Mouse (Mus musculus): ENCODE results near the gene Zfp580. TPM values are rescaled to one million over a fixed set of nuclear protein-coding genes. Genes with fewer than 3 reads are reported as not detected.

Zfp580 gene
- total and polyA plus RNA-seq, 3 experiments, result 1.0 to 19.9 TPM; not detected in 1

DNA sequence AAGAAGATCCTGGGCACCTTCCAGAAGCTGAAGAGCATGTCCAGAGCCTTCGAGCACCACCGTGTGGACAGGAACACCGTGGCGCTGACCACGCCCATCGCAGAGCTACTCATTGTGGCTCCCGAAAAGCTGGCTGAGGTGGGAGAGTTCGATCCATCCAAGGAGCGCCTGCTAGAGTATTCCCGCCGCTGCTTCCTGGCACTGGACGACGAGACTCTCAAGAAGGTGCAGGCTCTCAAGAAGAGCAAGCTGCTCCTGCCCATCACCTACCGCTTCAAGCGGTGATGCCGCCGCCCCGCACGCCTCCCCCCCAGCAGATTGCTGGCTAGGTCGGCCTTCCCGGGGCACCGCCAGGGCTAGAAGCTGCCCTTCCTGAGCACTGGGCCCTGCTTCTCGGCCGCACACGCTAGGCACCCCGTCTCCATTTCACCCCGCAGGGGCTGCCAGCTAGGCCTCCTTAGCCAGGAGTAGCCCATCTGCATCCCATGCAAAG, 8.9 kb downstream of the Zfp580 start (continued):
- TF ChIP-seq NELFE (IDR thresholded peaks at IDR 0.05; ENCODE audit: low read depth, low read length), result peak; percentile 47
- no peak for TF ChIP-seq ZKSCAN1 (IDR thresholded peaks at IDR 0.05; ENCODE audit: low read depth, low read length)
- TF ChIP-seq USF1 (IDR thresholded peaks at IDR 0.05; ENCODE audit: low read depth, low read length), result no peak
- no peak for TF ChIP-seq MAFK (IDR thresholded peaks at IDR 0.05; ENCODE audit: borderline replicate concordance, low read depth, low read length)
- no peak for TF ChIP-seq ETS1 (IDR thresholded peaks at IDR 0.05; ENCODE audit: low read depth, low read length)
- peak; percentile 59 for TF ChIP-seq SIN3A (IDR thresholded peaks at IDR 0.05; ENCODE audit: low read length)
- TF ChIP-seq MAX (IDR thresholded peaks at IDR 0.05; ENCODE audit: low read length), result no peak; the same call in 1 of the 2 replicates
- TF ChIP-seq GATA1 (IDR thresholded peaks at IDR 0.05; ENCODE audit: low read depth, low read length), result no peak
- TF ChIP-seq MYB (IDR thresholded peaks at IDR 0.05; ENCODE audit: low read depth, low read length), result no peak
- TF ChIP-seq ZMIZ1 (IDR thresholded peaks at IDR 0.05; ENCODE audit: low read depth, low read length), result no peak
- no peak for TF ChIP-seq UBTF (IDR thresholded peaks at IDR 0.05; ENCODE audit: borderline replicate concordance, insufficient read depth, low read depth, low read length)
- no peak for TF ChIP-seq TAL1 (IDR thresholded peaks at IDR 0.05; ENCODE audit: low read length)
- peak; percentile 66 for TF ChIP-seq SMC3 (IDR thresholded peaks at IDR 0.05; ENCODE audit: low read depth, low read length)
- 0 out of 2 replicates have a peak, but pooled peaks have one; percentile 14 for TF ChIP-seq TCF12 (IDR thresholded peaks at IDR 0.05; ENCODE audit: low read depth, low read length)

DNA sequence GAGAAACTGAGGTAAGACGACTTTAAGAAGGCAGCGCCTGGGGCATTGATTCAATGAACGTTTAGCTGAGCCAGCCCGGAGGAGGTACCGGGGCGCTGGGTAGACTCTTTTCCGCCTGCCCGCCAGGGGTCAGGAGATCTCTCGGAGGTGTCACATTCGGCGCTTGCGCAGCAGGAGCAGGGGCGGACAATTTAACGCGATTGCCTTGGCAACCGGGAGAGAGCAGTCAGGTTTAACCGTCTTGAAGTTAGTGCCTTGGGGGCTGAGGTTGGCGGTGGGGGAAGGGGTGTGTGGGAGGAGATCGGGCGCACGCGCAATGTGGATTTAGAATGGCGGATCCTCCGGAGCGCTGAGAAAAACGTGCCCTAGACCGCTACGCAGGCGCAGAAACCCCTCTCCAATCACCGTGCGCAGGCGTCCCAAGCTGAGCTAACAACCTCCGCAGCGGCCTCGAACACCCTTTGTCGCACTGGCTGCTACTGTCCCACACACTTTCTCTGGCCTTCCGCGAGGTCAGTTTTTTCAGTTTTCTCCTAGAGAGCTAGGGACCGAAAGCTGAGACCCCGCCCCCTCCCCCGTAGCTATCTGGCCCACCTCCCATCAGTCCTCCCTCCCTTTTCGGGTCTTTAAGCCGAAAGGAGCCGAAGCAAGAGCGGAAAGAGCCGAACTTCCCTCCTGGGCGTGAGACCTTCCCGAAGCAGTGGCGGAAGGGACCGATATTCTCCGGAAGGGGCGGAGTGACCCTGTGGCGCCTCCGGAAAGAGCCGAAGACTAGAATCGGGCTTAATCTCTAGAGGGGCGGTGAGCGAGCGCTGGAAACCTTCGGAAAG, 9.8 kb downstream of the Zfp580 start:
- peak; percentile 98 for DNase-seq (ENCODE audit: low read depth, low spot score)
- H3K79me2 ChIP-seq (ENCODE audit: control insufficient read depth, insufficient read depth, low read length, poor library complexity), result peaks cover 42% of the 10 kb centered on the region
- H3K9ac ChIP-seq (ENCODE audit: control insufficient read depth, low read depth, low read length, poor library complexity, severe bottlenecking), result peak overlapping the region; percentile 98
- H3K27ac ChIP-seq (ENCODE audit: control insufficient read depth, low read depth, low read length), result peak overlapping the region; percentile 99
- no peaks in the 10 kb centered on the region for H3K27me3 ChIP-seq (ENCODE audit: control insufficient read depth in 1 of 2, insufficient read depth in 2 of 2, low read length in 2 of 2)
- no peaks in the 10 kb centered on the region for H3K9me3 ChIP-seq (replicated peaks; ENCODE audit: insufficient read depth, low read length)
- H3K4me3 ChIP-seq (ENCODE audit: control insufficient read depth in 1 of 2, insufficient read depth in 1 of 2, low read depth in 2 of 2, low read length in 2 of 2), result peak overlapping the region; percentile 81 to 83
- peaks cover 4 to 23% of the 10 kb centered on the region in 2 experiments for H3K36me3 ChIP-seq (ENCODE audit: control insufficient read depth in 1 of 2, insufficient read depth in 2 of 2, low read length in 2 of 2)
- peaks cover 2 to 22% of the 10 kb centered on the region in 2 experiments for H3K4me1 ChIP-seq (ENCODE audit: control insufficient read depth in 1 of 2, insufficient read depth in 2 of 2, low read length in 2 of 2)
- peak; percentile 2 for TF ChIP-seq RAD21 (IDR thresholded peaks at IDR 0.05; ENCODE audit: low read depth, low read length)
- TF ChIP-seq NELFE (IDR thresholded peaks at IDR 0.05; ENCODE audit: low read depth, low read length), result peak; percentile 71
- TF ChIP-seq MXI1 (IDR thresholded peaks at IDR 0.05; ENCODE audit: low read depth, low read length), result peak; percentile 88
- no peak for TF ChIP-seq ZC3H11A (IDR thresholded peaks at IDR 0.05; ENCODE audit: low read depth, low read length)
- TF ChIP-seq CHD2 (IDR thresholded peaks at IDR 0.05; ENCODE audit: low read length), result no peak
- TF ChIP-seq ZMIZ1 (IDR thresholded peaks at IDR 0.05; ENCODE audit: low read depth, low read length), result peak; percentile 54
- peak; percentile 66 for TF ChIP-seq MAX (IDR thresholded peaks at IDR 0.05; ENCODE audit: low read length)
- peak in 2 of 3 experiments; percentile 69 to 72; a peak in 5 of 6 replicates for TF ChIP-seq CTCF (IDR thresholded peaks at IDR 0.05 in 2 of 3, conservative IDR thresholded peaks at IDR 0.05 in 1 of 3; ENCODE audit: control insufficient read depth in 1 of 3, insufficient read depth in 1 of 3, low read depth in 2 of 3, low read length in 3 of 3, poor library complexity in 1 of 3, severe bottlenecking in 1 of 3)
- TF ChIP-seq POLR2AphosphoS5 (IDR thresholded peaks at IDR 0.05; ENCODE audit: borderline replicate concordance, low read depth, low read length), result no peak
- no peak for TF ChIP-seq JUND (IDR thresholded peaks at IDR 0.05; ENCODE audit: low read depth, low read length)
- TF ChIP-seq TAL1 (IDR thresholded peaks at IDR 0.05; ENCODE audit: low read length), result no peak
- TF ChIP-seq ELF1 (IDR thresholded peaks at IDR 0.05; ENCODE audit: low read depth, low read length), result peak; percentile 82
- TF ChIP-seq TBP (IDR thresholded peaks at IDR 0.05; ENCODE audit: low read depth, low read length), result peak; percentile 54
- peak; percentile 74 for TF ChIP-seq BHLHE40 (IDR thresholded peaks at IDR 0.05; ENCODE audit: borderline replicate concordance, low read depth, low read length)
- peak in 1 of 2 experiments; percentile 37; a peak in 2 of 4 replicates for TF ChIP-seq EP300 (IDR thresholded peaks at IDR 0.05; ENCODE audit: low read depth in 1 of 2, low read length in 2 of 2)
- TF ChIP-seq ETS1 (IDR thresholded peaks at IDR 0.05; ENCODE audit: low read depth, low read length), result peak; percentile 25
- TF ChIP-seq USF2 (IDR thresholded peaks at IDR 0.05; ENCODE audit: borderline replicate concordance in 1 of 2, insufficient read depth in 1 of 2, low read depth in 1 of 2, low read length in 2 of 2), result no peak
- TF ChIP-seq POLR2AphosphoS2 (IDR thresholded peaks at IDR 0.05; ENCODE audit: low read length), result no peak; the same call in 1 of the 2 replicates
- TF ChIP-seq E2F4 (IDR thresholded peaks at IDR 0.05; ENCODE audit: borderline replicate concordance, low read depth, low read length), result no peak
- peak; percentile 84 for TF ChIP-seq MAZ (IDR thresholded peaks at IDR 0.05; ENCODE audit: low read depth, low read length)
- TF ChIP-seq CHD1 (IDR thresholded peaks at IDR 0.05; ENCODE audit: low read depth, low read length), result peak; percentile 67; the same call in 1 of the 2 replicates
- no peak for TF ChIP-seq RCOR1 (IDR thresholded peaks at IDR 0.05; ENCODE audit: low read depth, low read length)
- TF ChIP-seq SMC3 (IDR thresholded peaks at IDR 0.05; ENCODE audit: low read depth, low read length), result peak; percentile 41; the same call in 1 of the 2 replicates
- no peak for TF ChIP-seq ZNF384 (IDR thresholded peaks at IDR 0.05; ENCODE audit: low read depth, low read length)
- TF ChIP-seq SIN3A (IDR thresholded peaks at IDR 0.05; ENCODE audit: low read length), result peak; percentile 14; the same call in 1 of the 2 replicates
- TF ChIP-seq TCF12 (IDR thresholded peaks at IDR 0.05; ENCODE audit: low read depth, low read length), result peak; percentile 53
